Mouse (Mus musculus): ENCODE data around the gene Gm14435. TPM values are rescaled to one million over a fixed set of nuclear protein-coding genes. Genes with fewer than 3 reads are reported as not detected.
"Not testable (repeated sequence)": the region's sequence is repeated elsewhere in the genome, so short reads cannot be mapped to it uniquely, and the experiment has no call there.

The Gm14435 gene
- 10 to 100 TPM; 12.9 to 16.8 TPM for total RNA-seq (2021)
- long read RNA-seq, experiment 1, transcript Gm14435-202 (3 exons, 1,127 nt): major isoform, 6 of 6 reads
- long read RNA-seq, experiment 1, partial matches to known transcripts: 0 of 6 reads
- long read RNA-seq, experiment 1, other reads (novel, unspliced or antisense): 0 of 6 reads
- long read RNA-seq, experiment 2, partial matches to known transcripts: 0 of 1 reads
- long read RNA-seq, experiment 2, other reads (novel, unspliced or antisense): 0 of 1 reads

GRCm38 (mm10) chr2:176423294-176423693 is at the start of gene Gm14435:
TSS of gene Gm14435 (plus strand) at chr2:176423594.
- DNase-seq: not testable (repeated sequence)

Other genes starting within 250 kb of the Gm14435 start
- 1 to 10 TPM; 2.9 to 5.5 TPM for gene 2210418O10Rik, start 197.0 kb upstream of the Gm14435 start, total RNA-seq (2021)
- not detected for gene Gm11009, start 104.1 kb upstream of the Gm14435 start, total RNA-seq (2021)
- gene Gm14434, start 63.2 kb downstream of the Gm14435 start, total RNA-seq (2021): not detected
- gene Zfp967, start 97.5 kb downstream of the Gm14435 start, total RNA-seq (2021): not detected
- 1 to 10 TPM; 1.7 to 3.2 TPM for gene Gm14308, start 212.8 kb downstream of the Gm14435 start, total RNA-seq (2021)
- gene Zfp973, start 246.9 kb downstream of the Gm14435 start, total RNA-seq (2021): 10 to 100 TPM in 1 of 2 experiments, 1 to 10 TPM in 1; 8.6 to 12.0 TPM

All from adrenal gland, postnatal 10 days (tissue).